Mouse (Mus musculus): Measurements from ENCODE around the gene Ep300.

Ep300 gene

DNA sequence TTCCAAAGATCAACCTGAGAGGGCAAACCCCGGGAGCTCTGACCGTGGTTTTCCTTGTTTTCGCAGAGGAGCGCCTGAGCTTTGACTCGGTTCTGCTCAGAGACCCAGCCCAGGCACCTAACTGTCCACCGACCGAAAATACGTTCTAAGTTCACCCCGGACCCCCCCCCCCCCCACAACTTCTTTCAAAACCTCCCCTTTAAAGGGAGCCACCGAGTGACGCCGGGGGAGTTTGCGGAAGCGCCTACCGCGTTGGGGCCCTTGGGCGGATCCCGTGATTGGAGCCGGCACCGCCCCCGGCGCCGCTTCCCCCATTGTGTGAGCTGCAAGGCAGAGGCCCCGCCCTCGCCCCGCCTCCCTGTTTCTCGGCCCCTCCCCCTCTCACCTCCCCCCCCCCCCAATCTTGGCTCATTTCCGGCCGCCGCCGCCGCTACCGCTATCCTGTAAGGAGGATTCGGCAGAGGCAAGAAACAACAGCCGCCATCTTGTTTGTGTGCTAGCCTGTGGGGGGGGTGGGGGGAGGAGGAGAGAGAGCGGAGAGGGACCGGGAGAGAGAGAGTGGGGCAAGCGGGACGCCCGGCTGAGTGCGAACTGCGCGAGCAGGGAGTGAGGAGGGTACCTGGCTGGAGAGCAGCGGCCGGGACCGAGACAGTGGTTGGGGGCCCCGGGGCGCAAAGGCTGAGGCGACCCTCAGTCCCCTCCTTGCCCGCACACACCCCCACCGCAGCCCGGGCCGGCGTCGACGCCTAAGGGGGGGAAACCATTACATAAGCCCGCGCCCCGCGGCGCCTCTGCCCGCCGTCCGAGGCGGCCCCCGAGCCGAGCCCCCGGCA, at the start of gene Ep300:
Gene Ep300, plus strand, starts transcription at position 439 of the 833 bp plus-strand sequence.
- peak; percentile 85 for DNase-seq (ENCODE audit: low read depth, low spot score)

DNA sequence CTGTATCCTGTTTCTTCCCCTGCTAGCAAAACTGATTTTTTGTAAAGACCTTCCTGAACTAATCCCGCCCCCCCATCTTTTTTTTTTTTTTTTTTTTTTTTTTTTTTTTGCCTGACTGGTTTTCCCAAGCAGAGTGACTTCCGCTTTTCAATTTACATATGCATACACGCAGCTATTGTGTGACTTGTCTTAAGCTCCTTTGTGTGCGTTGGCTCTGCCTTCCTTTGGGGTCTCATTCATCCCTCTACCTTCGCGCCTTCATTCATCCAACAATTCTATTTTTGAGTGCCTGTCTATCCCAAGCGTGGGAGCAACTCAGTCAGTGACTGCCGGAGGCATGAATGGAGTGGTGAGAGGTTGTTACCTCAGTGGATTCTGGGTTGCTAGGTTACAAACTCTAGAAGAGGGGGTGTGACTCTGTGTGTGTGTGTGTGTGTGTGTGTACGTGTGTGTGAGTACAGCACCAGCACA, 49.2 kb upstream of the Ep300 start:
- DNase-seq (ENCODE audit: low read depth, low spot score) = no peak

DNA sequence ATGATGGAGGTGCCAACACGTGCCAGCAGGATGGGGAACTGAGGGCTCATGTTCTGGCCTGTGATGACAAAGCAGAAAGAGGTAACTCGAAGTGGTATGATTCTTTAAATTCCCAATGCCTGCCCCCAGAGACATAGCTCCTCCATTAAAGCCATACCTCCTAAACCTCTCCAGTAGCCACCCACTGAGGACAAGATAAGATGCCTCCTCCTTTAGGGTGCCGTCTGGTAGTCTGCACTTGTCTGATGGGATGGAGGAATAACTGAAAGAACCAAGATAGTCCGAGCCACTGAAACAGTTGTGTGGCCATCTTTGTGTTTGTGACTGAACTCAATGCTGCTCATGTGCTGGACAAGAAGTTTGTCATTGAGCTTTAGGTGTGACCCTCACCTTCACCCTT, 47.0 kb upstream of the Ep300 start:
- no peak for DNase-seq (ENCODE audit: low read depth, low spot score)

DNA sequence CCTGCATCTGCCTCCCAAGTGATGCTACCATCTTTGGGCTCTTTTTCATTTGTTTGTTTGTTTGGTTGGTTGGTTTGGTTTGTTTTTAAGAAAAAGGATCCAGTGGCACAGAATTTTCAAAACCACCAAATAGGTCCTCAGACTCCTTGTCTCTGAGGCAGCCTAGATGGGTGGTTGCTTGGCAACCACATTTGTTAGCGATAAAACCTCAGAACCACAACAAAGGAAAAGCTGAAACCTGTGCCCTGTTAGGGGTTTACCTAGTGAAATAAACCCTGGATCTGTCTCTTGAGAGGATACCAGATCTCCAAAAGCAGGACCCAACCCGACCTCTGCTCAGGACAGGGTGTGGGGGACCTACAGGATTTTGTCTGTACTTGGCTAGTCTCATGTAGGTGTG, 45.6 kb upstream of the Ep300 start:
- DNase-seq (ENCODE audit: low read depth, low spot score) = no peak

DNA sequence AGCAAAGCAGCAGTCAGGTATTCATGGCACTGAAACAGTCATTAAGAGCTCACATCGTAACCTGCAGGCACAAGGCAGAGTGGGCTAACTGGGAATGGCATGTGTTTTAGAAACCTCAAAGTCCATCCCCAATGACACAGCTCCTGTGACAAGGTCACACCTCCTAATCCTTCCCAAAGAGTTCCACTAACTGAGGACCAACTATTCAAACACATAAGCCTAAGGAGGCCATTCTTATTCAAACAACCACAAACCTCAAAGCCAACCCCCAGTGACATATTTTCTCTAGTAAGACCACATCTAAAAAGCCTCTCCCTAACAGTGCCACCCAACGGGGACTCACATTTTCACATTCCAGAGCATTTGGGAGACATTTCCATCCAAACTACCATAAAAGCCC, 40.2 kb upstream of the Ep300 start:
- no peak for DNase-seq (ENCODE audit: low read depth, low spot score)

DNA sequence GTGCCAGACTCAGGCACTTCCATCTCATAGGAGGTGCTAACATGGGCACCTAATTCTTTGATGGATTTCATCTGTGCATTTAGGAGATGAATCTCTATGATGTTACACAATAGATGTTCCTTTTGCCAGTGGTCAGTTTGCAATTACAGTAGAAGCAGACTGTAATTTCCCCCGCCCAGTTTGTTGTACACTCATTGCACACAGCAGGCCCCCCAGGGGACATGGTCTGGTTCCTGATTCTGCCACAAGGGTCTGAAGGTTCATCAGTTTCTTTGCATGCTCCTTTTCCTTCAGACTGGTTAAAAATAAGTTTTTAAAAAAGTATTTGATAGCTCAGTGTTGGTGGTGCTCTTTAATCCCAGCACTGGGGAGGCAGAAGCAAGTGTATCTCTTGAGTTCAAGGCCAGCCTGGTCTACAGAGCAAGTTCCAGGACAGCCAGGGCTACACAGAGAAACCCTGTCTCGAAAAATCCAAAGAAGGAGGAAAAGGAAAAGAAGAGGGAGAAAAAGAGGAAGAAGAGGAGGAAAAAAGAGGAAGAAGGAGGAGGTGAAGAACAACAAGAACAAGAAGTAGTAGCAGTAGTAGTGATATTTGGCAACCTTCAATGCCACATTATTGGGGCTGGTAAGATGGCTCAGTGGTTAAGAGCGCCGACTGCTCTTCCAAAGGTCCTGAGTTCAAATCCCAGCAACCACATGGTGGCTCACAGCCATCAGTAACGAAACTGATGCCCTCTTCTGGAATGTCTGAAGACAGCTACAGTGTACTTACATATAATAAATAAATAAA, 39.6 kb upstream of the Ep300 start:
- no peak for DNase-seq (ENCODE audit: low read depth, low spot score)

DNA sequence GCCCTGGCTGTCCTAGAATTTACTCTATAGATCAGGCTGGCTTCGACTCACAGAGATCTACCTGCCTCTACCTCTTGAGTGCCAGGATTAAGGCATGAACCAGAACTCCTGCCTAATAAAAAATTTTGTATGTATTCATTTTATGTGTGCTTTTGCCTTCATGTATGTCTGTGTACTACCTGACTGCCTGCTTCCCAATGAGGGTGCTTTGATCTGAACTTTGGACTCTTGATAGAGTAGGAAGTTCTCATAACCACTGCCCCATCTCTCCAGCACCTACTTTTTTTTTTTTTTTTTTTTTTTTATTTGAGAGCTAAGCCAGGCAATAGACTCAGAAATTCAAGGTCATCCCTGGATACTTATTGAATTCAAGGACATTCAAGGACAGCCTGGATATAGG, 31.7 kb upstream of the Ep300 start:
- DNase-seq (ENCODE audit: low read depth, low spot score) = no peak

DNA sequence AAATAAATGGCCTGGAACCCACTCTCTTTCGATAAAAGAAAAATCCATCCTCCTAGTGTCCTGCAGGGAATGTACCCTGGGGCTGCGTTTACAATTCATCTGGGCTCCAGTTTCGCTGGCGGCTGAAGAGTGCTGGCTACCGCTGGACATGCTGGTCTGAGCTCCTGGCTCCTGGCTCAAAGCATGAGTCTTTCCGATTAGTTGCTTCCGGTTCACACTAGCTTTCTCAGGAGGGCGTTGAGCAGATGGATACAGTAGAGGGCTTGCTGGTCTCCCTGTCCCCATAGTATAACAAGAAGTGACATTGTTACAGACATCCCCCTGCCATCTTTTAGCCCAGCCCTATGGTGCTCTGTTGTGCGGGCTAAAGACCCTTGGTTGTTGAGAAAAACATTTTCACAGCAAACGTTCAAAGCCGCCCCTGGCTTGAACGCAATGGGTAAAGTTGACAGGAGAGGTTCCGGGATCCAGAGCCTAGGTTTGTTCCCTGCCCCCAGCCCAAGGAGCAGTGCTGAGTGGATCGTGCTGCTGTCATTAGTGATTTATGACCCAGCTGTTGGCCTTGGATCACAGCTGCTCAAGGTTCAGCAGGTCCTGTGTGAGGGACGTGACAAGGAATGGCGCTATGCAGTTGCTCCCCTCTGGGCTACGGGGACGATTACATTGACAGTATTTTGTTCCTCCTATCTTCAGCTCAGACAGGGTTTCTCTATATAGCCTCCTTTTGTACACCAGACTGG, 30.4 kb upstream of the Ep300 start:
- DNase-seq (ENCODE audit: low read depth, low spot score) = no peak

DNA sequence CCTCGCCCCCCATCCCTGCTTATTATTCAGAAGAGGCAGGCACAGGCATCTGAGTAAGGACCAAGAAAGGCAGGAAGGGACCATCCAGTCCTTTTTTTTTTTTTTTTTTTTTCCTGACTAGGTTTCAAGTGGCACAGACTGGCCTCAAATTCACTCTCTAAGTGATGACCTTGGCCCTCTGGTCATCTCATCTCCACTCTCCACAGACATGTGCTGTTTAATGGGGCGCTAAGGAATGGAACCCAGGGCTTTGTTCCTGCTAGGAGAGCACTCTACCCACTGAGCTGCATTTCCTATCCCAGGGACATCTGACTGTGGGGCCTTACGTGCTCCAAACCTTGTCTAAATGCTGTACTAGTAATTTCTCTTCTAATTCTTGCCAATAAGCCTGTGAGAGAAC, 29.2 kb upstream of the Ep300 start:
- no peak for DNase-seq (ENCODE audit: low read depth, low spot score)

DNA sequence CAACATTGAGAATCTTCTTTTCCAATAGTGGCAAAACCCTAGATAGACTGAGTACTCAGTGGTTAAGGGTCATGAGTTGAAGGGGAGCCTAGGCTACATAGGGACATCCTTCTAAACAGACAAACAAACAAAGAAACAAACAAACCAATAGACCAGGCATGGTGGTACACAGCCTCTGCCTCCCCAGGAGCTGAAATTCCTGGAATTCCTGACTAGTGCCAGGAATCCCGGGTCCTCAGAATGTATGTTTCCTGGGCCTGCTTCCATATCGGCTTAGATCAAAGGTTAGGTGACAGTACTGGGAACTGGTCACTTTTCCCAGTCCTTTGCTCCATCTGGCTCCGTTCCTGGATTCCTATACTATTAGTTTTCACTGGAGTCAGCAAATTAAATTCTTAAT, 23.6 kb upstream of the Ep300 start:
- no peak for DNase-seq (ENCODE audit: low read depth, low spot score)

DNA sequence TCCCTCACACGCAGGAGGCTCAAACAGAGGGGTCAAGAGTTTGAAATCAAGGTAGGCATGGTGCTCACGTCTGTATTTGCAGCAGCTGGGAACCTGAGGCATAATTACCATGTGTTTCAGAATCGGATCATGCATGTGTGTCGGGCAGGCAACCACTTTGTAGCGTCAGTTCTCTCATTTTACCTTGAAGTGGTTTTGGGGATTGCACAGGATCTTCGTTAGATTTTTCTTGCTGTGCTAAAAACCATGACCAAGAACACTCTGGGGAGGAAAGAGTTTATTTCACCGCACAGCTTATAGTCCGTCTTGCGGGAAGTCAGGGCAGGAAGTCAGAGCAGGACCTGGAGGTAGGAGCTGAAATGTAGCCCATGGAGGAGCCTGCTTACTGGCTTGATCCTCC, 23.2 kb upstream of the Ep300 start:
- DNase-seq (ENCODE audit: low read depth, low spot score) = no peak

DNA sequence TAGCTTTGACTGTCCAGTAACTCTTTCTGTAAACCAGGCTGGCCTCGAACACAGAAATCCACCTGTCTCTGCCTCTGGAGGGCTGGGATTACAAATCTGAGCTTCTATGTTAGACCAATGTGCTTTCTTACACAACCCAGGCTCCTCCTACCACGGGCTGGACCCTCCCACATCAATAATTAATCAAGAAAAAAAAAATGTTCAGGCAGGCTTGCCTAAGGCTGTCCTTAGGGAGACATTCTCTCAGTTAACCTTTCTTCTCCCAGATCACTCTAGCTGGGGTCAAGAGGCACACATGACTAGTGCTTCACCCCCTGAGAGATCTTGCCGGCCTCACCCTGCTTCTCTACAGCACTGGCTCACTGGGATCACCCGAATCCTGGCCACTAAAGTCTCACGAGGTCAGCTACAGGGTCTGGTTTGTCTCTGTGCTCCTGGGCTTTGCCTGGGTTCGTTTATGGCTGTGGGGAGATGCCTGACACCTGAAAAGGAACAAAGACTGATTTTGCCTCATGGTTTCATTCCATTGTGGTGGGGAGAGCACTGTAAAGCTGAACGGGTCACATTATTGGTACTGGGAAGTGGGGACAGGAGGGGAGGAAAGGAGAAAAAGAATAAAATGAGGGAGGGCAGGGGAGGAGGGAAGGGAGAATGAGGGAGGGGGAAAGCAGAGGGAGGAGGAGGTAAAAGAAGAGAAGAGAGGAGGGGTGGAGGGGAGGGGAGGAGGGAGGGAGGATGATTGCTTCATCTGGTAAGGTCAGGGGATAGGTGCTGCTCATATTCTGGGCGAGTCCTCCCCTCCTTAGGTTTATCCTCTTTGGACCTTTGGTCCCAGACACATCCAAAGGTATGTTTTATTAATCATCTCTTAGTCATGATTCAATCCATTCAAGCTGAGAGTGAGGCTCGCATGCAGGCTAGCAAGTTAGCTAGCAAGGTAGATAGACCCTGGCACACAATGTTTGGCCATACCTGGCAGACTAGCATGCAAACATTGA, 22.4 kb upstream of the Ep300 start:
- no peak for DNase-seq (ENCODE audit: low read depth, low spot score)

DNA sequence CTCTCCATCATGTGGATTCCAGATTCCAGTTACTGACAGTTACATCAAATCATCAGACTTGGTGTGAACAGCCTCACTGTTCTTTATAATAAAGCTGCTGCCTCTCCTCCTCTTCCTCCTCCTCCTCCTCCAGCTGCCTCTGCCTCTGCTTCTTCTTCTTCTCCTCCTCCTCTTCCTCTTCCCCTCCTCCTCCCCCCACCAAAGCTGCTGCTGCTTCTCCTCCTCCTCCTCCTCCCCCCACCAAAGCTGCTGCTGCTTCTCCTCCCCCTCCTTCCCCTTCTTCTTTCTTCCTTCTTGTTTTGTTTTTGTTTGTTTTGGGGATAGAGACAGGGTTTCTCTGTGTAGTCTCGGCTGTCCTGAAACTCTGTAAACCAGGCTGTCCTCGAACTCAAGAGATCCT, 17.1 kb upstream of the Ep300 start:
- no peak for DNase-seq (ENCODE audit: low read depth, low spot score)

DNA sequence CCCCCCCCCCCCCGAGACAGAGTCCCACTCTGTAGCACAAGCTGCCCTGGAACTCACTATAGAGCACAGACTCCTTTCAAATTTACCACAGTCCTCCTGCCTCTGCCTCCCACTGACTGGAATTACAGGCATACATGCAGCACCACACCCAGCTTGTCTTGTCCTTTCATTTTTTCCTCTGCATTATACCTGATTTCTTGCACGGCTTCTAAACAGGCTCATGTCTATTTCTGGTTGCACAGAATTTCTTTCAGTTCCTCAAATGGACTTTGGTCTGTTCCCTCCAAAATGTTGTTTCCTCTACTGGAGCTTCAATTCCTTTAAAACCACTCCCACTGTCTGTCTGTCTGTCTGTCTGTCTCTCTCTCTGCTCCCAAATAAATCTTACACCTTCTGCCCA, 16.6 kb upstream of the Ep300 start:
- no peak for DNase-seq (ENCODE audit: low read depth, low spot score)

DNA sequence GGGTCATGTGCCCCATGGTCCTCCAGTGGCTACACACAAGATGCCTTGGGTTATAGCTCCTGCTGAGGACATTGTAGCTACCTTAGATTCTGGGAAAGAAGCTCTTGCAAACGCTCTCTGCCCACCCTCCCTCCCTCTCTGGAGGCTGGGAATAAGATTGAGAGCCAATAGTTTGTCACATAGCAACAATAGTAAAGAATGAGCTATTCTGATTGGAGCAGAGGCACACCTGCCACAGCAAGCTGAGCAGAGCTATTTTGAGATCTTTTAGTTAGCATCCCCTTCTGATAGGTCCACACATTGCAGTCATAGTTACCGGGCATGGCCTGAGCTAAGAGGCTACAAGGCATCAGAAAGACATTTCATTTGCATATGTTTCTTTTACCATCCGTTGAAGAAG, 8.2 kb upstream of the Ep300 start:
- no peak for DNase-seq (ENCODE audit: low read depth, low spot score)

DNA sequence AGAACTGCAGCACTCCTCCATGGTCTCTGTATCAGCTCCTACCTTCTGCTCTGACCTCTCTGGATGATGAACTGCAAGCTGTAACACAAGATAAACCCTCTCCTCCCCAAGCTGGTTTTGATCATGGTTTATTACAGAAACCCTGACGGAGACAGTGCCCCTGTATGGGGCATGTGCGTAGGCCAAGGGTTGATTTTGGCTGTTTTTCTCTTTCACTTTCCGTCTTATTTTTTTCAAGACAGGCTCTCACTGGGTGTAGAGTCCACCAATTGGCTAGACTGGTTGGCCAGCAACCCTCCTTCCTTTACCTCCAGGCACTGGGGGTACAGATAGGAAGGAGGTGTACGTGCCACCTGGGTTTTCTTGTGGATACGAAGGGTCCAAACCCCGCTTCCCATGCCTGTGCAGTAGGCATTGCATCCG, 7.4 kb upstream of the Ep300 start:
- DNase-seq (ENCODE audit: low read depth, low spot score) = peak; percentile 50

DNA sequence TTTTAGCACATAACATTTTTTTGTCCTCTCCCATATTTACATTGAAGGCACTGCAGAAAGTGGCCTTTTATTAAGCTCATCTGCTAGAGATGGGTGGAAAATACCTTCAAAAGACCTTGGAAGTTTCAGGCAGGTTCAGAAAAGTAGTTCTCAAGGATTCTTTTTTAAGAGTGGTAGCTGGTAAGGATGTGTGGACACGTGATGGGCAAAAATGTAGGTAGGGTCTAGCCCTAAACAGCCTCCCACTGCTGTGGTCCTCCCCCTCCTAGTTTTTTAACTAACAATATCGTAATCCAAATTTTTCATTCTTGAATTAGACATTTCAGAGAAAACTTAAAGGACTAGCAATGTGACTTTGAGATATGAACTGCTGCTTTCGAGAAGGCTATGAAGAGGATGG, 685 bp upstream of the Ep300 start:
- DNase-seq (ENCODE audit: low read depth, low spot score) = no peak

DNA sequence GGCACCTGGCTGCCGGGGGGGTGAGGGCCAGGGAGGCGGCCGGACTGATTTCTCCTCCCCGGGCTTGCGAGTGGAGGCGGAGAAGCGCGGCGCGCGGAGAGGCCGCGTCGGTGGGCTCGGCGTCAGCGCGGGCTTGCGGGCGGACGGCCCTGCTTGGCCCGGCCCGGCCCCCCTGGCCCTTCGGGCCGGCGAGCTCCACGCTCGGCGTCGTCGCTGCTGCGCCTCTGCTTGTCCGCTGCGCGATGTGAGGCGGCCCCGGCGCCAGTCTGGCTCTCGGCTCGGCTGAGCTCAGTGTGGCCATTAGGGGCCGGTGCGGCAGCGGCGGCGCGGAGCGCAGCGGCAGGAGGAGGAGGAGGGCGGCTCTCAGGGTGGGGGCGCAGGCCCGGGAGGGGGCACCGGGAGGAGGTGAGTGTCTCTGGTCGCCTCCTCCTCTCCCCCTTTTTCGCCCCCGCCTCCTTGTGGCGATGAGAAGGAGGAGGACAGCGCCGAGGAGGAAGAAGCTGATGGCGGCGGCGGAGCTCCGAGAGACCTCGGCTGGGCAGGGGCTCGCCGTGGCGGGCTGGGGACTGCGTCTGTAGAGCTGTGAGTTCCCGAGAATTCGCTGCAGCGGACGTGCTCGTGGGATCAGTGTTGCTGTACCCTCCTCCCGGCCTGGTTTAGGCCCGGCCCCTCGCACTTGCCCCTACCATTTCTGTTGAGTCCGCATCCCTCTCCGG, 753 bp downstream of the Ep300 start:
- peak; percentile 58 for DNase-seq (ENCODE audit: low read depth, low spot score)

DNA sequence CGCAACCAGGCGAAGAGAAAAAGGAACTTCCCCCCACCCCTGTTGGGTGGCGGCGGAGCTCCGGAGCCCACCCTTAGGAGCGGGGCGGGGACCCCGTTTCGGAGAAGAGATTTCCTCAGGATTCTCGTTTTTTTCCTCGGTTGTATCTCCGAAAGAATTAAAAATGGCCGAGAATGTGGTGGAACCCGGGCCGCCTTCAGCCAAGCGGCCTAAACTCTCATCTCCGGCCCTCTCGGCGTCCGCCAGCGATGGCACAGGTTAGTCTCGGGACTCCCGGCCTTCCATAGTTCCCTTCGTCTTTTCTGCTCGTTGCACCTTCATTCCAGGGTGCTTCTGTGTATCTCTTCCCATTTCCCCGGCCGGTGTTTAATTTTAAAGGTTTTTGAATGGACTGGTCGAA, 1.3 kb downstream of the Ep300 start:
- peak; percentile 30 for DNase-seq (ENCODE audit: low read depth, low spot score)

DNA sequence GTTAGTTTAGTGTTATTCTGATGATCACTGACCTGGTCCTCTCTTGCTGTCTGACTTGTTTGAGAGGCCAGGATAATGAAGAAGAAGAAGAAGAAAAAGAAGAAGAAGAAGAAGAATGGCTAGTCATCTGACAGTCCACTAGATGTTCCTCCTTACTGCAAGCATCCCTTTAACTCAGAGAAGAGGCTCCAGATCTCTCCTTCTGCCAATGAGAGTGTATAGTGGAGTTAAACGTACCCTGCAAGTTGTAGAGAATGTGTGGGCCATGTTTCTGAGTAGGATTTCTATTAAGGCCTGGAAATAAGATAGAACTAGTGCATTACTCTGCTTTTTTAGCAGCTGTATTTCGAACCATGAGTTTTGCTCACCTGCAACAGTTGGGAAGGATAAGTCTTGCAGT, 2.5 kb downstream of the Ep300 start:
- DNase-seq (ENCODE audit: low read depth, low spot score) = no peak

Measured in c-Kit-negative CD71-positive TER-119-positive erythroid progenitor cells, embryonic 14.5 days (primary cell).